Mouse (Mus musculus) testis, adult 2 months (tissue): ENCODE data around the gene Ccdc184.

ENCODE experiments used
- CTCF ChIP-seq: fragments of 200-500 bp; IDR thresholded peaks from 2 replicates; pipeline ENCODE4 v1.5.1; 2012; ENCODE audit warnings: low read depth, mild to moderate bottlenecking, inconsistent platforms, low read length, moderate library complexity; ENCODE audit not compliant: control insufficient read depth, insufficient read depth, insufficient replicate concordance
- POLR2A ChIP-seq: fragments of 200-500 bp; IDR thresholded peaks from 2 replicates; pipeline ENCODE4 v1.6.1; 2012; ENCODE audit warnings: low read depth, mild to moderate bottlenecking, inconsistent platforms, low read length, moderate library complexity; ENCODE audit not compliant: control insufficient read depth

DNA sequence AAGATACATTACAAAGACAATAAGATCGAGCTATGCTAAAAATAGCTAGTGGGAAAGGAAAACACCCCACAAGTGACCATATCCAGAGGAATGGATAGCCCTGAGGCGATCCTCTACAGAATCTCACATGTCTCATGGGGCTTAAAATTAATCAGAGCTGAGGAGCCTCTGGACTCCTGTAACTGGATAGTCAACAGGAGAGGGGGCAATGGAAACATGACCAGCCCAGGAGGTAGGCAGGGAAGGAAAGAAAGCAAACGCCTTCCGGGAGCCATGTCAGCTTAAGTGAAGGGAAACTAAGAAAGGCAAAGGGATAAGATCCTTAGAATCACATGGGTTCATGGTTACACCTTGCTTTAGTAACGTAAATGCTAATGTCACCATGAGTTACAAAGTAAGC, 26.1 kb upstream of the Ccdc184 start:
- TF ChIP-seq POLR2A (no peak), CTCF (no peak)
